Mouse (Mus musculus): ENCODE measurements around the gene Heatr9. TPM values are rescaled to one million over a fixed set of nuclear protein-coding genes. Genes with fewer than 3 reads are reported as not detected.

Heatr9 gene
- polyA plus RNA-seq, 1 experiment: 0.20 TPM

GRCm38 (mm10) chr11:83534609-83535423, 12.8 kb upstream of the Heatr9 start:
- TF ChIP-seq POLR2A (IDR thresholded peaks at IDR 0.05; ENCODE audit: control insufficient read depth, extremely low read depth, insufficient read depth, low read length, poor library complexity) (no peak), CTCF (IDR thresholded peaks at IDR 0.05; ENCODE audit: borderline replicate concordance, control insufficient read depth, extremely low read depth, insufficient read depth, low read length, poor library complexity) (no peak)
- DNase-seq: no peak
- Histone ChIP-seq H3K27me3 (ENCODE audit: control insufficient read depth, insufficient read depth, low read length) (no peaks in the 10 kb centered on the region), H3K27ac (ENCODE audit: control insufficient read depth, insufficient read depth, low read length) (no peak overlapping the region), H3K4me3 (ENCODE audit: control insufficient read depth, insufficient read depth, low read length) (no peak overlapping the region), H3K36me3 (ENCODE audit: control insufficient read depth, insufficient read depth, low read length) (no peaks in the 10 kb centered on the region), H3K4me1 (replicated peaks; ENCODE audit: control insufficient read depth, insufficient read depth, low read length) (peaks cover 12% of the 10 kb centered on the region)
- whole genome bisulfite sequencing: 29% methylated on average over 13 of the region's 13 CpGs

DNA sequence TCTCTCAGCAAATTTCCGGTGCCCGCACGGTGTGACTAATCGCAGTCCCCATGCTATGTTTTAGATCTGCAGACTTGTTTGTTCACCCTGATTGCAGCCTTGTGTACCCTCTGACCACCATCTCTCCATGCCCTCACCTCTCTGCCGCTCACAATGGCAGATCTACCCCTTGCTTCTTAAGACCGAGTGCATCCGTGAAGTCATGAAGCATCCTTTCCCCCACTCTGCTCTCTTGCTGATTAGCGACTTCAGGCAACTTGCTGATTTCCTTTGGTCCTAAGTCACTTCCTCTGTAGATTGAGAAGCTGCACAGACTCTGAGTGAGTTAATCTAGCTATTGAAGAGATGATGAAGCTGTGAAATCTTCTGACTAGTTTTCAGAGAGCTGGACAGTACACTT, 12.2 kb upstream of the Heatr9 start:
- WGBS: 51% methylated on average over 8 of the region's 8 CpGs
- Histone ChIP-seq H3K4me3 (ENCODE audit: control insufficient read depth, insufficient read depth, low read length) (no peak overlapping the region), H3K4me1 (replicated peaks; ENCODE audit: control insufficient read depth, insufficient read depth, low read length) (peaks cover 12% of the 10 kb centered on the region)

GRCm38 (mm10) chr11:83533192-83533591, 11.2 kb upstream of the Heatr9 start:
- no peak overlapping the region for H3K4me3 ChIP-seq (ENCODE audit: control insufficient read depth, insufficient read depth, low read length)
- no peak for TF ChIP-seq CTCF (IDR thresholded peaks at IDR 0.05; ENCODE audit: borderline replicate concordance, control insufficient read depth, extremely low read depth, insufficient read depth, low read length, poor library complexity)
- no peak for TF ChIP-seq POLR2A (IDR thresholded peaks at IDR 0.05; ENCODE audit: control insufficient read depth, extremely low read depth, insufficient read depth, low read length, poor library complexity)

More for the DNA sequence above, 12.2 kb upstream of the Heatr9 start:
- DNase-seq: no peak
- TF ChIP-seq CTCF (IDR thresholded peaks at IDR 0.05; ENCODE audit: borderline replicate concordance, control insufficient read depth, extremely low read depth, insufficient read depth, low read length, poor library complexity): no peak
- no peak for TF ChIP-seq POLR2A (IDR thresholded peaks at IDR 0.05; ENCODE audit: control insufficient read depth, extremely low read depth, insufficient read depth, low read length, poor library complexity)
- Histone ChIP-seq H3K27ac (ENCODE audit: control insufficient read depth, insufficient read depth, low read length) (no peak overlapping the region), H3K36me3 (ENCODE audit: control insufficient read depth, insufficient read depth, low read length) (no peaks in the 10 kb centered on the region), H3K27me3 (ENCODE audit: control insufficient read depth, insufficient read depth, low read length) (no peaks in the 10 kb centered on the region)

GRCm38 (mm10) chr11:83530360-83530759, 8.4 kb upstream of the Heatr9 start, which contains the start of gene Ccl5:
TSS of gene Ccl5 (minus strand) at chr11:83530518.
- Histone ChIP-seq H3K27me3 (ENCODE audit: control insufficient read depth, insufficient read depth, low read length) (no peaks in the 10 kb centered on the region), H3K4me3 (ENCODE audit: control insufficient read depth, insufficient read depth, low read length) (no peak within 1 kb of the TSS), H3K36me3 (ENCODE audit: control insufficient read depth, insufficient read depth, low read length) (no peaks in the 10 kb centered on the region), H3K4me1 (replicated peaks; ENCODE audit: control insufficient read depth, insufficient read depth, low read length) (peaks cover 5% of the 10 kb centered on the region; the same call in 1 of the 2 replicates), H3K27ac (ENCODE audit: control insufficient read depth, insufficient read depth, low read length) (no peak within 1 kb of the TSS)
- DNase-seq: no peak
- TF ChIP-seq CTCF (IDR thresholded peaks at IDR 0.05; ENCODE audit: borderline replicate concordance, control insufficient read depth, extremely low read depth, insufficient read depth, low read length, poor library complexity) (no peak), POLR2A (IDR thresholded peaks at IDR 0.05; ENCODE audit: control insufficient read depth, extremely low read depth, insufficient read depth, low read length, poor library complexity) (no peak)
- WGBS: 56% methylated on average over 5 of the region's 5 CpGs

More at GRCm38 (mm10) chr11:83533192-83533591, 11.2 kb upstream of the Heatr9 start:
- 95% methylated on average over 1 of the region's 1 CpGs for WGBS
- no peak overlapping the region for H3K27ac ChIP-seq (ENCODE audit: control insufficient read depth, insufficient read depth, low read length)
- H3K36me3 ChIP-seq (ENCODE audit: control insufficient read depth, insufficient read depth, low read length): no peaks in the 10 kb centered on the region
- H3K27me3 ChIP-seq (ENCODE audit: control insufficient read depth, insufficient read depth, low read length): no peaks in the 10 kb centered on the region
- peaks cover 12% of the 10 kb centered on the region for H3K4me1 ChIP-seq (replicated peaks; ENCODE audit: control insufficient read depth, insufficient read depth, low read length)
- DNase-seq: no peak

DNA sequence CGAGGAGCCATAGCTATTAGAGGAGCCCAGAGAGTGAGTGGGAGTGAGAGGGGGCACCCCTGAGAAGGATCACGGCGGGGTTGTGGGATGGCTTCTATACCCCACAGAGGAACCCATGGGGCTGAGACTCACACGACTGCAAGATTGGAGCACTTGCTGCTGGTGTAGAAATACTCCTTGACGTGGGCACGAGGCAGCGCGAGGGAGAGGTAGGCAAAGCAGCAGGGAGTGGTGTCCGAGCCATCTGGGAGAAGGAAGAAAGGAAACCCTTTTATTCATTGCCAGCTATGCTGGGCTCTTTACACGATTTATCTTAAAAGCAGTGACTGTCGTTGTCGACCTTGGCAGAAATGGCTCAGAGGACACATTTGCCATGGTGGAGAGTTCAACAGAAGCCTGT, 7.0 kb upstream of the Heatr9 start:
- H3K4me3 ChIP-seq (ENCODE audit: control insufficient read depth, insufficient read depth, low read length): no peak overlapping the region
- no peaks in the 10 kb centered on the region for H3K27me3 ChIP-seq (ENCODE audit: control insufficient read depth, insufficient read depth, low read length)
- no peaks in the 10 kb centered on the region; the same call in 1 of the 2 replicates for H3K4me1 ChIP-seq (replicated peaks; ENCODE audit: control insufficient read depth, insufficient read depth, low read length)
- no peak for DNase-seq
- 95% methylated on average over 12 of the region's 12 CpGs for WGBS
- TF ChIP-seq CTCF (IDR thresholded peaks at IDR 0.05; ENCODE audit: borderline replicate concordance, control insufficient read depth, extremely low read depth, insufficient read depth, low read length, poor library complexity): no peak
- TF ChIP-seq POLR2A (IDR thresholded peaks at IDR 0.05; ENCODE audit: control insufficient read depth, extremely low read depth, insufficient read depth, low read length, poor library complexity): no peak
- no peaks in the 10 kb centered on the region for H3K36me3 ChIP-seq (ENCODE audit: control insufficient read depth, insufficient read depth, low read length)
- no peak overlapping the region for H3K27ac ChIP-seq (ENCODE audit: control insufficient read depth, insufficient read depth, low read length)

- no peak for DNase-seq
- TF ChIP-seq POLR2A (IDR thresholded peaks at IDR 0.05; ENCODE audit: control insufficient read depth, extremely low read depth, insufficient read depth, low read length, poor library complexity) (no peak), CTCF (IDR thresholded peaks at IDR 0.05; ENCODE audit: borderline replicate concordance, control insufficient read depth, extremely low read depth, insufficient read depth, low read length, poor library complexity) (no peak)
- H3K27me3 ChIP-seq (ENCODE audit: control insufficient read depth, insufficient read depth, low read length): no peaks in the 10 kb centered on the region
- 87% methylated on average over 6 of the region's 6 CpGs for WGBS
- no peaks in the 10 kb centered on the region for H3K36me3 ChIP-seq (ENCODE audit: control insufficient read depth, insufficient read depth, low read length)
- H3K27ac ChIP-seq (ENCODE audit: control insufficient read depth, insufficient read depth, low read length): no peak overlapping the region
- H3K4me3 ChIP-seq (ENCODE audit: control insufficient read depth, insufficient read depth, low read length): no peak overlapping the region
- H3K4me1 ChIP-seq (replicated peaks; ENCODE audit: control insufficient read depth, insufficient read depth, low read length): no peaks in the 10 kb centered on the region
Observed at GRCm38 (mm10) chr11:83518371-83518770, 3.6 kb downstream of the Heatr9 start.
